Mouse (Mus musculus) embryo, embryonic 10.5 days (tissue): ENCODE measurements around the gene Map2.

Source experiments
- DNase-seq: peaks from one replicate; pipeline ENCODE4 v3.0.0-alpha.2; 2015; ENCODE audit warnings: low spot score

Gene Map2

GRCm38 (mm10) chr1:66394944-66395637 lies 220.0 kb downstream of the Map2 start:
- DNase-seq: peak; percentile 38

GRCm38 (mm10) chr1:66395826-66396225 lies 220.8 kb downstream of the Map2 start:
- no peak for DNase-seq

- DNase-seq: no peak
These were observed 226.8 kb downstream of the Map2 start for GRCm38 (mm10) chr1:66401902-66402301.

DNA sequence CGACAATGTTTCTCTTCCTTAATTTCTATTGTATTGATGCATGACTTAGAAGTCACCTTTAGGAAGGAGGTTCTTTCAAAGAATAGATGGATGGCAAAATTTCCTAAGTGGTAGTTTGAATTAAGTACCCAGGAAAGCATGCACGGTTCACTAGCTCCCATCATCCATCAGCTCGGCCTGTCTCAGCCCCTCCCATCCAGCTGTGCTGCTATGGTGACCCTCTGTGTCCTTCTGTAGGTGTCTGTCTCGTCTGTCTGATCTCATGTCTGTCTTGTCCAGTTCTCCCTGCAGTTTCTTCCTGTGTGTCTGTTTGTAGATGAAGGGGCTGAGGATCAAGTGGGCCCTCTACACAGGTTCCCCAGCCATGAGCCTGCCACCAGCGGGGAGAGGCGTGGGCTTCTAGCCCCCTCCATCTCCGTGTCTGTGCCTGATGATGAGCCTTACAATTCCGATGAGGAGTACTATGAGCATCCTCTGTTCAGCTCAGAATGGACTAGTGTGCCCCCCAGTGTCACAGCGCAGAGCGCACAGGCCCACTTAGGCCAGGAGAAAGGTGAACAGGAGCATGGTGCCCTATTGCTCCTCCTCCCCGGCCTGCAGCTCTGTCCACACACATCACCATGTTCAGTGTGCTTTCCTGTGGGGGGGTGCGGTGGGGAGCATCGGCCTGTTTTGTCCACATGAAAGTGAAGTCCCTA lies 232.3 kb downstream of the Map2 start:
- DNase-seq: no peak

GRCm38 (mm10) chr1:66418360-66418759 lies 243.3 kb downstream of the Map2 start:
- DNase-seq: no peak

- no peak for DNase-seq
These were observed 251.0 kb downstream of the Map2 start for GRCm38 (mm10) chr1:66426073-66426472.

GRCm38 (mm10) chr1:66430962-66431361 lies 255.9 kb downstream of the Map2 start:
- DNase-seq: no peak

GRCm38 (mm10) chr1:66431472-66431871 lies 256.4 kb downstream of the Map2 start:
- no peak for DNase-seq

DNA sequence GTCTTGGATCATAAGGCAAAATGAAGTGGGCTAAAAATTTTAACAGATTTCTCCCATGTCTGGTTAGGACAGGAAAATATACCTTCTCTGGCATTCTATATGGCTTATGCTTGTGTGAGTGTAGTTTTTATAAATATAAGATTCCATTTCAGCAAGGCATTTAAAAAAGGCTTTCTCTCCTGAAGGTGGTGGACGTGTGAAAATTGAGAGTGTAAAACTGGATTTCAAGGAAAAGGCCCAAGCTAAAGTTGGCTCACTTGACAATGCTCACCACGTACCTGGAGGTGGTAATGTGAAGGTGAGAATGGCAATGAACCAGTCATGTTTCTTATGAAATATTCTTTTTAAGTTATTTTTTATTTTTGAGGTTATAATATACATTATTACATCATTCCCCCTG lies 263.0 kb downstream of the Map2 start:
- no peak for DNase-seq

DNA sequence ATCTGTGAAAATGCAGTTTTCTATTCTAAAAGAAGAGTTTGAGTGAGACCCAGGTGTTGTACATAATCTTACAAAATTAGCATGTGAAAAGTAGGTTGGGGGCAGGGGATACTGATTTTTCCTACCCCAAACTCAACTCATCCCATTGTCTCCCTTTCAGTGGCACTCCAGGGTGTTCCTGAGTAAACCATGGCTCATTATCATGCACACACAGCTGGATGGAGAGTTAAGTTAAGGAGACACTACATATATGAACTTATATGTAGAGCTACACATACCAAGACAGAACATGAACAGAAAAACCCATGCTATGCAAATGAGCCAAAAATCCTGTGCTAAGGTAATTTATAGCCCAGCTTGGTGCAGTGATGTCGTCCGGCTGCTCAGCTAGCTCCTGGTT lies 267.8 kb downstream of the Map2 start:
- DNase-seq: no peak

DNA sequence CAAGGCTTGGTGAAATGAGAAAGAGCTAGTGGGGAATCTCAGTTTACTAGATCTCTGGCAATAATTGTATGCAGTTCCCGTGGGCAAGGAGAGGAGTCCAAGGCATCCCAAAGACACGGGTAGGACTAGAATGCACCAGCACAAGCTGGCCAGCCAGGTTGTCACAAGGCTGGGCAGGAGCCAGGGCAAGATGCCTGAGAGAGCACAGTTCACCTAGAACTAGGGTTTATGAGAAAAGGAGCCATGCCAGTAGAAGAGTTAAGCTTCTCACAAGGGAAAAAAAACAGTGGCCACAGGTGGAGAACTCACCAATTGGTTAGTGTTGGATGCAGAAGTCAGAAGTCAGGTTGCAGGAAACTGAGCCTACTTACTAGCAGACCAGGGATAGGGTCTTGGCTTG lies 274.4 kb downstream of the Map2 start:
- no peak for DNase-seq

- DNase-seq: peak; percentile 12
These were observed 281.5 kb downstream of the Map2 start for GRCm38 (mm10) chr1:66456580-66456979.

- DNase-seq: no peak
These were observed 282.7 kb downstream of the Map2 start for GRCm38 (mm10) chr1:66457747-66458146.

DNA sequence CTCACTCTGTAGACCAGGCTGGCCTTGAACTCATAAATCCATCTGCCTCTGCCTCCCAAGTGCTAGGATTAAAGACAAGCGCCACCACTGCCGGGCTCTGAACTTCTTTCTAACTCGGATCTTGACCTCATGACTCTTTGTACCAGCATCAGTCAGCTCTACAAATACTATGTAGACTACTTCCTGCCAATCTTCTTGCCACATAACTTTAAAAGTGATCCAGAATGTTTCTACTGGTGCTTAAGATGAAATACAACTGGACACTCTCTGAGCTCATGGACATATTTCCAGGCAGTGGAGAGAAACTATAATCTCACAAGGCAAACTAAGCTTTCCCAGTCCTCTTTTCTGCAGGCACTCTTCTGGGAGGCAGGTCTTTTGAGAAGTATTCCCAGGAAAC lies 284.3 kb downstream of the Map2 start:
- no peak for DNase-seq

GRCm38 (mm10) chr1:66460850-66461249 lies 285.8 kb downstream of the Map2 start:
- DNase-seq: no peak

- DNase-seq: peak; percentile 69
These were observed 293.0 kb downstream of the Map2 start, which contains the start of gene Unc80 for GRCm38 (mm10) chr1:66467821-66468703. Gene Unc80, plus strand, starts transcription at chr1:66468367.

GRCm38 (mm10) chr1:66468704-66469020 lies 293.6 kb downstream of the Map2 start:
- DNase-seq: peak; percentile 2

- no peak for DNase-seq
These were observed 307.7 kb downstream of the Map2 start for GRCm38 (mm10) chr1:66482751-66483150.
